Mouse (Mus musculus) heart, adult 2 months (tissue): ENCODE measurements at regions not wholly inside any gene's neighbourhood (a gene's known extent, or its start where the extent isn't known, plus 50 kb on each side); places are given as distances from the start of the nearest gene placed in this dataset.

ENCODE experiments used
- CTCF ChIP-seq: fragments of 200-600 bp; IDR thresholded peaks from 2 replicates; pipeline ENCODE4 v1.8.1; 2022; ENCODE audit warnings: antibody characterized with exemption, mild to moderate bottlenecking, moderate library complexity
- EP300 ChIP-seq: fragments of 200-500 bp; IDR thresholded peaks from 2 replicates; pipeline ENCODE4 v1.6.1; 2011; ENCODE audit warnings: low read depth, low read length, control low read depth; ENCODE audit not compliant: insufficient read depth
- POLR2A ChIP-seq: fragments of 200-500 bp; IDR thresholded peaks from 2 replicates; pipeline ENCODE4 v1.6.1; 2011; ENCODE audit warnings: mild to moderate bottlenecking, low read depth, low read length, control low read depth; ENCODE audit not compliant: insufficient read depth

- TF ChIP-seq CTCF (no peak), POLR2A (no peak), EP300 (no peak)
These were observed 265.4 kb upstream of the Atp2b1 start for GRCm38 (mm10) chr10:98648710-98649245.
